Mouse (Mus musculus): ENCODE data around the gene Gm3543.
"Not testable (repeated sequence)": the region's sequence is repeated elsewhere in the genome, so short reads cannot be mapped to it uniquely, and the experiment has no call there.

The Gm3543 gene

GRCm38 (mm10) chr14:41983225-41983624 lies at the start of gene Gm3543:
TSS of gene Gm3543 (minus strand) at chr14:41983325.
- DNase-seq (ENCODE audit: low read depth, low spot score), result not testable (repeated sequence)

DNA sequence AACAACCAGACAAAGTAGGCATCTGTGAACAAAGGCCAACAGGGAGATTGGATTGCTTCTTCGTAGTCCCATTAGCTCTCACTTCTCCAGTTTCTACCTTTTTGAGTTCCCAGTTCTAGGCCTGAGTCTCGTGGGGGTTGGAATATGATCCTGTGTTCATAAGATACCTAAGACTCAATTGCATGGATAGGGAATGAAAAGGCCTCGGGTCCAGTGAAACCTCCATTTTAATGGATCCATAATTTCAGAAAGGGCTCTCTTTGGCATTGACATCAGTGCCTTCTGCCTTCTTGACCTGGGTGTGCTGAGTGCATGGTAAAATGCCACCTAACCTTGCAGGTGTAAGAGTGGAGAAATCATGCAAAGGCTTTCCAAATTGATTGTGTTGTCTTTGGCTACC lies 14.5 kb downstream of the Gm3543 start:
- not testable (repeated sequence) for DNase-seq (ENCODE audit: low read depth, low spot score)

DNA sequence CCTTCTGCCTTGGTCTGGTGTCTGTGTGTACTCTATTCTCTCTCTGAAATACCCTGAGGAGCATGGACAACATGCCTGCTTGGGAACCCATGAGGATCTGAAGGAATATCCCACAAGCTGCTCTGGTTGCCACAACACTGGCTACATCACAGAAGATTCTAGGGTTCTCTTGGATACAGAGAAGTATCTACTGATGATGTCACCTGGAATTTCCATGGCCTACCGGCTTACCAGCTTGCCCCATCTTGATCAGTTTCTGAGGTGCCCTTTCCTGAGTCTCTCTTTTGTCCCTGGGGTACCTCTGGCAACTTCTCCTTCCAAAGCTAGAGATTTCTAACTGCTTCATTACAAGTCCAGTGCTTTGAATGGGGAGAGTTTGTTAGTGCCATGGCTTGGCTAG lies 15.3 kb downstream of the Gm3543 start, which contains the start of gene Gm6401:
Gene Gm6401, minus strand, starts transcription at position 101 of the 400 bp plus-strand sequence.
- not testable (repeated sequence) for DNase-seq (ENCODE audit: low read depth, low spot score)

GRCm38 (mm10) chr14:41964095-41964494 lies 19.0 kb downstream of the Gm3543 start:
- not testable (repeated sequence) for DNase-seq (ENCODE audit: low read depth, low spot score)

GRCm38 (mm10) chr14:41943695-41944094 lies 39.4 kb downstream of the Gm3543 start, which contains the start of gene 1700024B05Rik:
TSS of gene 1700024B05Rik (plus strand) at chr14:41943995.
- not testable (repeated sequence) for DNase-seq (ENCODE audit: low read depth, low spot score)
